Mouse (Mus musculus): ENCODE measurements around the gene Rhoh.

Gene Rhoh

GRCm38 (mm10) chr5:65861154-65861944 is at the start of gene Rhoh:
Rhoh (plus strand) TSS chr5:65861213.
- DNase-seq: peak in 1 of 2 experiments; percentile 66

GRCm38 (mm10) chr5:65823601-65824133 is 37.3 kb upstream of the Rhoh start:
- DNase-seq: peak; percentile 25 to 55

GRCm38 (mm10) chr5:65826476-65826875 is 34.5 kb upstream of the Rhoh start:
- no peak for DNase-seq

- no peak for DNase-seq
Observed at GRCm38 (mm10) chr5:65827102-65827501, 33.9 kb upstream of the Rhoh start.

- DNase-seq: no peak
Observed at GRCm38 (mm10) chr5:65828261-65828660, 32.8 kb upstream of the Rhoh start.

- DNase-seq: no peak
Observed at GRCm38 (mm10) chr5:65829059-65829458, 32.0 kb upstream of the Rhoh start.

- no peak for DNase-seq
Observed at GRCm38 (mm10) chr5:65831917-65832618, 28.9 kb upstream of the Rhoh start.

- no peak for DNase-seq
Observed at GRCm38 (mm10) chr5:65833092-65833491, 27.9 kb upstream of the Rhoh start.

- DNase-seq: no peak
Observed at GRCm38 (mm10) chr5:65833766-65834498, 27.1 kb upstream of the Rhoh start.

GRCm38 (mm10) chr5:65838053-65838452 is 23.0 kb upstream of the Rhoh start:
- no peak for DNase-seq

- DNase-seq: no peak
Observed at GRCm38 (mm10) chr5:65842947-65843346, 18.1 kb upstream of the Rhoh start.

- DNase-seq: no peak
Observed at GRCm38 (mm10) chr5:65846534-65846933, 14.5 kb upstream of the Rhoh start.

- no peak for DNase-seq
Observed at GRCm38 (mm10) chr5:65846958-65847357, 14.1 kb upstream of the Rhoh start.

GRCm38 (mm10) chr5:65847656-65848055 is 13.4 kb upstream of the Rhoh start:
- no peak for DNase-seq

- DNase-seq: peak; percentile 77 to 87
Observed at GRCm38 (mm10) chr5:65850765-65851164, 10.2 kb upstream of the Rhoh start.

- DNase-seq: no peak
Observed at GRCm38 (mm10) chr5:65854786-65855191, 6.2 kb upstream of the Rhoh start.

- DNase-seq: no peak
Observed at GRCm38 (mm10) chr5:65855571-65855970, 5.4 kb upstream of the Rhoh start.

GRCm38 (mm10) chr5:65856591-65857411 is 4.2 kb upstream of the Rhoh start:
- no peak for DNase-seq

GRCm38 (mm10) chr5:65857935-65858334 is 3.1 kb upstream of the Rhoh start:
- DNase-seq: peak; percentile 60 to 78

GRCm38 (mm10) chr5:65858355-65858754 is 2.7 kb upstream of the Rhoh start:
- DNase-seq: no peak

GRCm38 (mm10) chr5:65858898-65859297 is 2.1 kb upstream of the Rhoh start:
- no peak for DNase-seq

- DNase-seq: no peak
Observed at GRCm38 (mm10) chr5:65859396-65859795, 1.6 kb upstream of the Rhoh start.

Data from thymus, adult 18-20 months (tissue).